Mouse (Mus musculus) megakaryocyte-erythroid progenitor cell, adult 5-6 weeks (primary cell): ENCODE measurements around the gene Lrrn2. TPM values are rescaled to one million over a fixed set of nuclear protein-coding genes. Genes with fewer than 3 reads are reported as not detected.

Experiments
- ATAC-seq: replicated peaks from 2 replicates; pipeline ENCODE4 v1.8.0; 2016; ENCODE audit warnings: mild to moderate bottlenecking, inconsistent platforms; ENCODE audit not compliant: severe bottlenecking, poor library complexity, low FRiP score, low TSS enrichment
- total RNA-seq, 2 experiments: library from RNA; stranded (forward) in 1 of 2; stranded (reverse) in 1 of 2; fragments of 200-1000, 215-1000 nt in 1 of 2; fragments of >200 nt in 1 of 2; fragmentation: Nextera tagmentation in 1 of 2; gene quantifications; 2 replicates each; pipeline ENCODE4 v1.2.3; 2014 to 2017

The Lrrn2 gene
- total RNA-seq (2014; fragmentation: Nextera tagmentation) (not detected in 2 replicates), total RNA-seq (2017) (not detected in 2 replicates)

DNA sequence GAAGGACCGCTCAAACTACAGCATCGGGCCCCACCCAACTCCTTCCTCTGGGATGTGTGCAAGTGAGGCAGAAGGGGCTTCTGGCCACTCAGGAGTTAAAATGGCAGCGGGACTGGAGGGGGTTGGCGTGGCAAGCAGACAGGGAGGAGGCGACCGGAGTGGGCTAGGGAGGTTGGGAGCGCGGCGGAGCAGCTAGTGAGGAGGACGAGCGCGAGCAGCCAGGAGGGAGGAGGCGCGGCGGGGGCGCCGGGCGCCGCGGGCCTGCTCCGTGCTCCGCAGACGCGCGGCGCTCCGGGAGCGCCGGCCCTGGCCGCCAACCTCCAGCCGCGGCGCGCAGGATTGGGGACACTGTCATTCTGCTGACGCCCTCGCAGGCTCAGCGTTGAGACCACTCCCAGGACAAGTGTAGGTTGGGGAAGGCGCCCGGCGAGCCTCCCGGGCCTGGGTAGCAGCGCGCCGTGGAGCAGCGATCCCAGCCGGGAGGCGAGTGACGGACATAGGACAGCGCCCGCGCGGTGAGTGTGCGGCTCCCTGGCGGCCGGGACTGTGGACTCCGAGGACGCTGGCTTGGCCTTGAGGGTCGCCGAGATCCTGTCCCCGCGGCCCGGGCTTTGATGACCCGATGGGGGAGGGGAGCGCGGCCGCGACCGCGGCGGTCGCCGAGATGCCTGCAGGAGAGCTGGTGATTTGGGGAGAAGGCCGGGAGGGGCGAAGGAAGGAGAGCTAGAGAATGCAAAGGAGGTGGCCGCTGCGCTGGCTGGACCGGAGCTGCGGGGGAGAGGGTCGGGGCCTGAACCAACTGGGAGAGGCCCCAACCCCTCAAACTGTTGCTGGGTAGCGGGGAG, at the start of gene Lrrn2:
Gene Lrrn2, plus strand, starts transcription at position 113 of the 845 bp plus-strand sequence.
- ATAC-seq, result no peak

DNA sequence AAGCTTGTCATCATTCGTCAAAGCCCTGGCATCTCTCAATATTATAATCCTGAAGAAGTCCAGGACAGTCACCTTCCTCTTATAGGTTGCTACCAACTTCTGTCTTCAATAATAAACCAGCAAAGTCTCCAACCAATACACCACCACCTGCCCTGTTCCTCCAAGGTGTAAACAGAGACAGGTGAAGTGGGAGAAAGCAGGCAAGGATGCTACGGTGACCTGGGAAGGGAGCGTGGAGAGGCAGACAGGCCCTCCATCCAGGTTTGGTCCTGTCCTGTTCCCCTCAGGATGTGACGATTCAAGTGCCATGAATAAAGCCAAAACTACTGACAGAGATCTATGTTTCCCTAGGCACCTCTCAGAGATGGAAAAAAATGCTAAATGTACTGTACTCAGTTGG, 48.1 kb upstream of the Lrrn2 start:
- ATAC-seq, result no peak

DNA sequence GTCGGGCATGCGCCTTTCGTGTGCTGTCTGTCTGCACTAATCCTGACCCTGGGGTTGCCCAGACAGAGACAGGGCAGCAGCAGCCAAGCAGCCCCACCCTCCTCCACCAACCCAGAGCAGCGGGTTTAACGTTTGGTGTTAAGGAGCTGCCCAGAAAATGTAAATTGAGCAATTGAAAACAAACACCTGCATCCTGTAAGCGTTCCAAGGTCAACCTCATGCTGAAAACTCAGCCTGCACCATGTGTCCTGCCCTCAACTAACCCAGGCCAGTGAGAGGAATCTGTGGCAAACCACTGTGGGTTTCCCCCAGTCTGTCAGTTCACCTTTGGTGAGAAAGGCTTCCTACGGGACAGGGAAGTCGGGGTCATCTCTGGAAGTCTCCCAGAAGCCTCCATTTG, 46.0 kb upstream of the Lrrn2 start:
- ATAC-seq, result no peak

DNA sequence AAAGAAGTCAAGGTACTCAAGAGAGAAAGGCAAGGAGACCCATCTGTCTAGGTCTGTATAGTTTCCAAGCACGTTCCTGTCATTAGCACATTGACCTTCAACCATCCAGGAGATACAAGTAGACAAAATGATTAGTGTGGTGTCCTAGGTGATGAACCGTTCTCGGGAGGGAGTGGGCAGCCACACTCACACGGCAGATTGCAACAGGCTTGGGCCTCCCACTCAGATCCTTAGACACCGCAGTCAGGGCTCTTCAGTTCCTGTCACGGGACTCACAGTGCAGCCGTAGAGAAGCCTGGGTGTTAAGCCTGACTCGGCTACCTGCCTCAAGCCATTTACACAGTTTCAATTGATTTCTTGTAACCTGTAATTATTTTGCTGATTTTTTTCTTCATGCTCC, 43.2 kb upstream of the Lrrn2 start:
- ATAC-seq, result no peak

DNA sequence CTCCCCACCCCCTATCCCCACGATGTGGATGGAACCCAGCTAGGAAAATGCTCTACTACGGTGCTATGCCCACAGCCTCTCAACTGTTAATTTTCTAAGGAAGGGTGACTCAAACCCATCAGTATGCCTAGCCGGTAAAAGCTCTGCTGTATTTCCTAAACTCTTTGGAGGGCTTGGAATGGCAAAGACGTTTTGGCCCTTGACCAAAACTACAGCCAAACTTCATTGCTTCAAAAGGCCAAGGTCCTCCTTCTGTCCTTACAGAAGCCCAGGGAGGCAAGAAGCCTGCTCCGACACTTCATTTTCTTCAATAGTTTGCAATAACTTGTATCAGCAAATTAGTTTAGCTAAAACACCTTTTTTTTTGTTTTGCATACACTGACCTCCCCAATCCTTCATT, 42.4 kb upstream of the Lrrn2 start:
- no peak for ATAC-seq

DNA sequence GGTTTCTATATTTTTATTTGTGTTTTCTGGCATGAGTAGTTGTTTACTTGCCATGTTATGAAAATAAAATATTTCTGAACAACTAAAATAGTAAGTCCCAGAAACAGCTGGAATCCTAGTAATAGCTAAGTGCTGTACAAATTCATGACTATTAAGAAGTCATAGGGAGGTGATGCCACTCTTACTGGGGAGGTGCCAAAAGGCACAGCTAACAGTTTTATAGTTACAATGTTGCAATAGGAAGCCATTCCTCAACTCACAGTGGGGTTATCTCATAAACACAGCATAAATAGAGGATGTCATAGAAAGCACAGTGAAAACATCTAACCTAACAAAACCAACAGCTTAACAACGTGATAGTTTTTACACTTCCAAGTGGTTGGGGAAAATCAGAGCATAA, 41.7 kb upstream of the Lrrn2 start:
- ATAC-seq, result no peak

DNA sequence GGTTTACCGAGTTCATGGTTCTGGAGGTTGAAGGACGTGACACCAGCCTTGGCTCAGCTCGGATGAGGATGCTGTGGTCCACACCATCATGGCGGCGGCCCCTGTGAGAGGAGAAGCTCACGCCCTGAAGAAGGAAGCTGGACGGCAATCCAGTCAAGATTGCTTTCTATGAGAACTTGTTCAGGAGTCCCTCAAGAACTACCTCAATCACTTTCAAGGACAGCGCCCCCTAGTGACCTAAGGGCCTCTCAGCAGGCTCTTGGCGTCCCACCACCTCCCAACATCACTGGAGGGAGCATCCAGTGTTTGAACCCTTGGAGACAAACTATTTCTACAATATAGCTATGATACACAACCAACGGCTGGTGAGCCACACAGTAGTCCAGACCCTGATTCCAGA, 36.5 kb upstream of the Lrrn2 start:
- ATAC-seq, result no peak

DNA sequence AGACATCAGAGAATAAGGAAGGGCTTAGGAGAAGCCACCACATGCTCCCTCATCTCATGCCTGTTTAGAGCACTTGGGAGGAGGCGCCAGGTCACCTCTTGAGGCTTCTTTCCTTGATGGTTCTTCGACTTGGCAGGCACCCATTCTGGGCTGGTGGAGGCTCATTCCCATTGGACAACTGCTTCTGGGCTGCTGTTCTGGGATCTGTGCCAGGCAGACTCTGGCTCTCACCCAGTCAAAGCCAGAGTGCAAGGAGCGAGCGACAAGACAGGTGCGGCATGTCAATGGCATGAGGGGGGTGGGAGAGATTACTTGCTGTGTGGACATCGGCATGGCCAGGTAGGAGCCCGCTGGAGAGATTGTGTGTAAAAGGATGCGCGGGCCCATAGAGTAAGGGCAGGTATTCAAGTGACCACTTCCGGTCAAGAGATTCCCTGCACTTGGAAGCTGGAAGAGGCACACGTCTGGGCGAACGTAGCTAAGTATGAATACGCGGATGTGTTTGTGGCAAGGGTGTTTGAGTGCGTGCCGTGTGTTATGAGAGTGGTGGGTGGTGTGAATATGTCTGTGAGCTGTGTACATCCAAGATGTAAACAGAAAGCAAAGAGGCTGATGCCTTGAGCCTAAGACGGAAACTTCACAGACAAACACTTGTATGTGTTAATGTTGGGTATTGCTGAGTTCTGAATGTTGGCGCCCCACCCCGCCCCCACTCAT, 35.8 kb upstream of the Lrrn2 start:
- no peak for ATAC-seq

DNA sequence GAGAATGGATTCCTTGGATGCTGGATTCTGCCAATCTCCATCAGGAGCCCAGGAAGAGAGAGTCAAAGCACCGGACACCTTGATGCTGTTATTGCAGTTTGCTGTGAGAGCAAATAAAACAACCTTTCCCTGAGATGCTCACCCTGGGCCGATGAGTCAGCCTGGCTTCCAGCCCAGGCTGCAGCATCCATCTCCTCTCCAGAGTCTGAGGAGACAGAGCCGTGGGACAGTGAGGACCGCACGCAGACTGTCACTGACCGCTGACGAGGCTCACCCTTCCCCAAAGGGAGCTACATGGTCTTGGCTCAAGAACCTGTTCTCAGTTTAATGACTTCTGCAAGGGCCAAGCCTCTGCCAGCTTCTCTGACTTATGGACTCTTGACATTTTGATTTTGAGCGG, 34.3 kb upstream of the Lrrn2 start:
- ATAC-seq, result no peak

DNA sequence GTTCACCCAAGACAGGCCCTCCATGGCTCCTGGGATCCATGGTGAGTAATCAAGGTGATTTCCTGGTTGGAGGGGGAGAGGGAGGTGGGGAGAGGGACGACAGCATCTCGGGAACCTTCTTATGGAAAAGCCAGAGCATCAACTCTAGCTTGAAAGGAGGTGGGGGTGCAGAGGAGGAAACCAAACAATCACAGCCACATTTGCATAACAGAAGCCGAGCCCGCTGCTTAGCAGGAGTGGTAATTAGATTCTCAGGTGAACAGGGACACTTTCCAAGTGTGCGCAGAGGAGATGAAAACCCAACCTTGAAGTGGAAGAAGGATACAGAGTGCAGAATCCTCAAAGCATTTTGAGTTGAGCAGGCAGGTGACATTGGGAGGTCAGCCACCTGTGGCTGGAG, 29.3 kb upstream of the Lrrn2 start:
- ATAC-seq, result no peak

DNA sequence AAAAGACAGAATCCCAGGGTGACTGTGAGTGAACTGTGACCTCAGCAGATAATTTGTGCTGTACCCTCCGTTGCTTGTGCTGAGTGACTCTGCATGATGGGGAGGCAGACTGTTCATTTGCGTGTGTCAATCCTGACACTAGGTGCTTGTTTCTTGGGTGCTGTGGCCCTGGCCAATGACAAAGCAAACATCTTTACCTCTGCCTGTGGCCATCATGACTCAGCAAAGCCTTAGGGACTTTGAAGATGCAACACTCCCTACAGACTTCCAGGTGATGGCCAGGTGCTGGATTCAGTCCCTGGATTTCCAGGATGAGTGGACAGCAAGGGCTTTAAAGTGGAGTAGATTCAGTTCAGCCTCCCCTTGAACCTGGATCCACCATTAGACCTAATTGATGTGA, 28.8 kb upstream of the Lrrn2 start:
- no peak for ATAC-seq

DNA sequence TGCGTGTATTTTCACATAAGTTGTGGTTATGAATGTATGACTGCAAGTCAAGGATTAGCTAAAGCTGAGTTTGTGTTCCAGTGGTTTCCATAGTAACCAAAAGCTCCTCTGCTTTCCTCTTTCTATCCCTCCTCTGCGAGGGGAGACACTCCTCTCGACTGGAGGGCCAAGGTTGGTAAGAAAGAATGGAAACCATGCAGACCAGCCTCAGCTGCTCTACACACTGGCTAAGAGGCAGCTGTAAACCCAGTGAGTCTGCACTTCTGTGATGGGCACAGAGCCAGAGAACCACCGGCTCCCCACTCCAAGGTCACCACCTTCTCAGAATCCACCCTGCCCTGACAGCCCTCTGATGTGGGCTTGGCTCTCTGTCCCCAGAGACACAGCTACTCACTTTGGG, 28.3 kb upstream of the Lrrn2 start:
- no peak for ATAC-seq

DNA sequence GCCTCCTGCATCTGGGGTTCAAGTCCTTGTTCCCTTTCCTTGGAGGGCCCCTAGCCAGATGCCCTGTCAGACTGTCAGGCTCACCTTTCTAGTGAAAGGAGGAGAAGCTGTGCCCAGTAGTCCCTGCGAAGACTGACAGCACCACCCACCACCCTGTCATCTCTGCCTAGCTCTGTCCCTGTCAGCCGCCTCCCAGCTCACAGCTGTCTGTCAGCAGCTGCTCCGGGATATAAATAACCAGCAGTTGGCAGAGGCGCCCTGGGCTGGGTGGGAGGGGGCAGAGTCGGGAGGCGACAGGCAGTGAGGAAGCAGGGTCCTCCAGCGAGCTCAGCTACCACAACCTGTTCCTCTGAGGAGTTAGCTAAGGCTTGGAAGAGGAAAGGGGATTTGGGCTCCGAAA, 26.8 kb upstream of the Lrrn2 start:
- ATAC-seq, result no peak

DNA sequence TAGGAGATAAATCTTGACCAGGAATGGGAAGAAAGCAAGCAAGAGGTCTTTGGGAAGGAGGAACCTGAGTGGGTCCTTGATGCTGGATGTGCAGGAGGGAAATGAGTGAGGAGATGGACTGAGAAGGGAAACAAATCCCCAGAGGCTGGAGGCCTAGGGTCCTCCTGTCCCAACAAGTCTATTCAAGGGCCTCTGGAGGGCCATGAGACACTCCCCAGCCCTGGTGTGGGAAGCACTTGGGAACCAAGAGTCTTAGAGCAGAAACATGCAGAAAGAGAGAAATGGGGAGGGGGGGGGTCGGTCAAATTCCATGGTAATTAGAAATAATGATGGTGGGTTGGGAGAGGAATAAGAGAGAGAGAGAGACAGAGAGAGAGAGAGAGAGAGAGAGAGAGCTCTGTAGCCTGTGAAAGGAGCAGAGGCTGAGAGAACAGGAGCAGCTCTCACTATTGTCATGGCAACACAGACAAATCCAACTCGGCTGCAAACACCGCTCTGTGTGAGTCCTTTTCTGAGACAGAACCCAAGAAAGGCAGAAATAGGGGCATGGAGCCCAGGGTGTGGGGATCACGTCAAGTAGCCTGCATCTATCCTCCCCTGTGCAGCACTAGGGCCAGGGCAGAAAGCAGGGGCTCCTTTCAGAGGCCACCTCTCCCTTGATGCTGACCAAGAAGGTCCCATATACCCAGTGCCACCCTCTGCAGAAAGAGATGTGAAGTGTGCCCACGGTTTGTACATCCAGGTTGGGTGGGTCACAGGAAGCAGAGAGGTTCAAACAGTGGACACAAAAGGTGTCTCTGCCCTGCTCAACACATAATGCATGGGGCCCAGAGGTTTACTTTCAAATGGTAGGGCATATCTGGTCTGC, 21.3 kb upstream of the Lrrn2 start:
- ATAC-seq, result no peak

DNA sequence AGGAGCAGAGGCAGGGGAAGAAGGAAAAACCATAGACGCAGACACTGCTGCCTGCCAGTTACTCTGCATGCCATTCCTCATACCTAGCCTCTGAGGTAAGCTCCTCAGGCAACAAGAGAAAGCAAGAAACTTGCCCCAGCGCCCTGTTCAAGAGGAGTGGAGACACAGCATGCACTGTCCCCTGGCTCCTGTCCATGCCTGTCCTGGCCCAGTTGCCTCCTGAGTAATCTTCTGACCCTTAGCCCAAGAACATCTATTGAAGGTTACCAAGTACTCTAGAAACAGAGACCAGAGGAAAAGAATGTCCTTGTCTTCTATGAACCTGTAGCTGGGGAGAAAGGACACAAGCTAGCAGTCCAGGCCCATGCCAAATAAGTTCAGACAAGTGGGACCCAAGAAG, 15.9 kb upstream of the Lrrn2 start:
- ATAC-seq, result no peak

DNA sequence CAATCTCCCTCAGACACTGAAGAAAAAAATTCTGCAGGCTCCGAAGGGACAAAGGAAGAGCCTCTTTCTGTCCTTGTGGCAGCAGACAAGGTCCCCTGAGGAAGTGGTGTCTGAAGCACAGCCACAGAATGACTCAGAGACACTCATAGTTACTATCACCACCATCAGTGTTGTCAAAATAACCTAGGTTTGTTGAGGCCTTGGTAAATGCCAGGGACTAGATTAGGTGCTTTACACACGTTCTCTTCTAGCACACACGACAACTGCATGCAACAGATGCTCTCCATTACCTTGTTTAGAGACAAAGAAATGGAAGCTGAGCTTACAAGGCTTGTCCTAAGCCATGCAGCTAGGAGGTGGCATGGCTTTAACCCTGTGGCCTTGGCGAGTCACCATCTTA, 14.5 kb upstream of the Lrrn2 start:
- ATAC-seq, result no peak

DNA sequence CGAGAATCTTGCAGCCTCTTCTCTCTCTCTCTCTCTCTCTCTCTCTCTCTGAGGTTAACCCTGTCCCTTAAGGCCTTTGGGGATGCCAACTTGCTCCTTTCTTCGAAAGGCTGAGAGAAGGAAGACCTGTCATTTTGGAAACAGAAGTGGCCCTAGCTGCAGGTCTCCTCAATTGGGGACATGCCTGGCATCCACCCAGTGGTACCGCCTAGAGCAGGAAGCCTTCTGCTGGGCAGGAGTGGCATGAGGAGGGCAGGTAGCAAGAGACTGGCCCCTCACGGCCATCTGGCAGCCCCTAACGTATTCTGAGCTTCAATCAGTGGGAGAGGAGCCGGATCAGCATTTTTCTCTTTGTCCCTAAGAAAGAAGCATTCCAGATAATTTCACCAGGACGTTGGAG, 9.7 kb upstream of the Lrrn2 start:
- ATAC-seq, result no peak

DNA sequence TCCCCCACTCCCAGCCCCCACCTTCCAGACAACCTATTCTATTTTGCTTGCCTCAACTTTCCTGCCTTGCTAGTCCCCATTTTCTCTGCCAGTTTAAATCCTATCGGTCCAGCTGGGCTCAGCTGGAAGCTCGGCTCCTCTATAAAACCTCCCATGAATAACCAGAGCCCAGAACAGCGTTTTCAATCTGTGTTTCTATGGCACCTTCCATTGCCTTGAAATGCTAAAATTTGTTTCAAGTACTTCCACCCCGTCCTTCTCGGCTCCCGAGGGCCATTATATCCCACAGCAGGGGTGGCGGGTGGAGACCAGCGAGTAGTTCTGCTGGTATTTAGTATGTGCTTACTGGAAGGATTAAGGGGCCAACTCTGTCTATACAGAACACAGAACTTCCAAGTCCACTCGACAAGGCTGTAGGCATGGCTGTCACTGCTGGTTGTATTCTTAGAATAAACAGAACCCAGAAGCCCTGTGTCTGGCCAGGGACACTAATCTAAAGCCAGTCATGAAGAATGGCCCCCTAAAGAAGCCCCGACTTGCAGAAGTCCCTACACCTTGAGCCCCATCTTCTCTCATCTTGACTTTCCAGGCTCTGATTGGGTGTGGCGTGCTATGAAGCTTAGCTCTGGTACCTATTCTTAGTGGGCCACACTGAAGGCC, 992 bp upstream of the Lrrn2 start:
- ATAC-seq, result no peak

DNA sequence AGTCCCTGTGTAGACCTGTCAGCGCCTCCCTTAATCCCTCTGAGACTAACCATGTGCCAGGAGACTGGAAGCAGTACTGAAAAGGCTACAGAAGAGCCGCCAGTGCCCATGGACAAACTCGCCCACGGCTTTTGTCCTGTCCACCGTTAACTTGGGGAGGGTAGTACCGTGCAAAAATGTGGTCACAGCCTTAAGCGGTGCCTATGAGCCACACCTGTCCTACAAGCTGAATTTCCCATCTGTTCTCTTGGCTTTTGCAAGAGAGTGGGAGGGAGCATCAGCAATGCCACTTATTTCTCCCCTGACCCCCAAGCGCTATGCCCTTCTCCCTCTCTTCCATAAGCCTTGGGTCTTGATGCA, 292 bp upstream of the Lrrn2 start:
- ATAC-seq, result no peak
